Mouse (Mus musculus) bone marrow, adult 2 months (tissue): Measurements from ENCODE around the gene Lca5l. TPM values are rescaled to one million over a fixed set of nuclear protein-coding genes. Genes with fewer than 3 reads are reported as not detected.

Source experiments
- H3K27ac ChIP-seq: fragments of 200-500 bp; 2 replicates; pipeline ENCODE4 v1.5.1; 2012; ENCODE audit warnings: low read depth, mild to moderate bottlenecking, control low read depth, inconsistent platforms, low read length; ENCODE audit not compliant: control insufficient read depth, poor library complexity, insufficient read depth
- H3K4me1 ChIP-seq: fragments of 200-500 bp; 2 replicates; pipeline ENCODE4 v1.6.1; 2011; ENCODE audit warnings: low read length; ENCODE audit not compliant: control insufficient read depth, insufficient read depth
- H3K4me3 ChIP-seq: fragments of 200-500 bp; replicated peaks from 2 replicates; pipeline ENCODE3; 2011; ENCODE audit warnings: mild to moderate bottlenecking, low read depth, low read length, control low read depth; ENCODE audit not compliant: control insufficient read depth
- CTCF ChIP-seq: fragments of 200-500 bp; IDR thresholded peaks from 2 replicates; pipeline ENCODE4 v1.5.1; 2011; ENCODE audit warnings: low read length, control low read depth; ENCODE audit not compliant: control insufficient read depth, insufficient read depth
- POLR2A ChIP-seq: fragments of 200-500 bp; IDR thresholded peaks from 2 replicates; pipeline ENCODE4 v1.6.1; 2011; ENCODE audit warnings: low read depth, mild to moderate bottlenecking, control low read depth, low read length, borderline replicate concordance; ENCODE audit not compliant: control insufficient read depth
- WGBS: fragments of 180-500 bp; shearing (Covaris S2); methylation state at CpG from one replicate; pipeline ENCODE4 v1.1.7; 2018; 5-methylcytosine and 5-hydroxymethylcytosine counted together
- polyA plus RNA-seq: library from polyadenylated mRNA; stranded (reverse); fragments of >200 nt; gene quantifications from 2 replicates; pipeline ENCODE4 v1.2.4, GENCODE M21; 2011; ENCODE audit warnings: low replicate concordance; ENCODE audit not compliant: missing spikeins, insufficient read depth, insufficient read length

The Lca5l gene
- 1.3 TPM in 1 of 2 replicates, not detected in the other for polyA plus RNA-seq

DNA sequence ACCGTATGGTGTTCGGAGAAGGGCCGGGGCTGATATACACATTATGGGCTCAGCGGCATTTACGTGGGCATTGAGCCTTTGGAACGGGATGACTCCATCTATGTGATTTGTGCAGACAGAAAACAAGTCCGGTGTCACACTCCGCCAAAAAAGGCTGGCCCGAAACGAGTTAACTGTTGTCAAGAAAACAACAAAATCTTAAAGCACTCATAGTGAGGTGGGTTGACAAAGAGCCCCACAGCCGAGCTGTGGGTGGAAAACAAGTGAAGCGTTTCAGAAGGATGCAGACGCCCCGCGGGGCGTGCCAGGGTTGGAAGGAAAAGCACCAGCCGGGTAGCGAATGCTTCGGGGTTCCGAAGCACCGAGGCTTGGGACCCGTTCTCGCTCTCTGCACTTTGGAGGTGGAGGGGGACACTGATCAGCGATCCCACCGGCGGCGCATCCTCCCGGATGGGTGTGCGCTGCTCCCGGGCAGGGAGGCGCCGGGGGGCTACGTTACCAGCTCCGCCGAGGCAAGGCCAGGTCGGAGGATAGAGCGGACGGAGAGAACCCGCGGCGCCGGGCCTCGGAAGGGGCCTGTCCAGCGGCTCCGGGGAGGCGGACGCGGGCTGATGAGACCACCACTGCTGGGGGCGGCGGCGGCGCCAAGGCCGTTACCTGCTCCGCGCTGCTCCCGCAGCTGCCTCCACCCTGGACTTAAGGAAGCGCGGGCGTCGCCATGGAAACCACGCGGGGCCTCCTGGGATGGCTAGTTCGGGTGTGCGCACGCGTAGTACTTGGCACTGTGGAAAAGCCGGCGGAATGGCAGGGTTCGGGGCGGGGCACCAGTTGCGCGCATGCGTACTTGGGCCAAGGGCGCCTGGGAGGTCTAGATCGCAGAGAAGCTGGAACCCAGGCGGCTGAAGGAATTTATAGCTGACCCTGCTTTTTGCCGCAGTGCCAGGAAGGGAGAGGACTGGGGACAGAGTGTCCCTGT lies at the start of gene Lca5l:
TSS of gene Lca5l (minus strand) at position 741 of the 976 bp plus-strand sequence.
- Histone ChIP-seq H3K27ac (peak within 1 kb of the TSS; percentile 18; the same call in 1 of the 2 replicates), H3K4me3 (peak within 1 kb of the TSS; percentile 69), H3K4me1 (no peaks in the 10 kb centered on the region)
- WGBS = 1% methylated on average over 77 of the region's 77 CpGs
- TF ChIP-seq POLR2A (no peak), CTCF (no peak)

DNA sequence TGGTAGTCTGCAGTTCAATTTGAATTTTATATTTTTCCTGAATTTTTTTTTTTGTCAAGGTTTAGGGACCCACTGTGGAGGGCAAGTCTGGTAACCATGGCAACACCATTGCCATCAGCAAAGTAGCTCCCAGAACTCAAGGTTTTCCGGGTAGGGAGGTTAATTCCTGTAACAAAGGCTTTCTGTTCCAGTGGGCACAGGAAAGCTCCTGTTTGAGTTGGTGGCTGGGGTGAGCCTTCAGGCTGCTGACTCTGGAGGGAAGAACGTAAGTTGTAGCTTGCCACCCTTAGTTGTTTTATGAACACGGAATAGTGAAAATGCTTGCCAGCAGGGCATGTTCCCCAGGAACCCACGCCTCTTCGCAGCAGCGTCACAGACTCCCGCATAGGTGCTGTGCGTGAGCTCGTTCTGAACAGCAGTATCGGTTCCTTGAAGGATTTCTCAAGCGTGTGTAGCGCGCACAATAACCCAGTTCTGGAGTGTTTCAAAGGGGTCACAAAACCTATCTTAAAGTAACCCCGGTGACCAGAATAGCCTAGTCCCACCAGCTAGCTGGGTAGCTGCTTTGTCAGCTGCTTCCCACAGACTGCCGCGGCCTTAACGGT lies 43.4 kb upstream of the Lca5l start, which contains the start of gene B3galt5:
TSS of gene B3galt5 (plus strand) at position 436 of the 605 bp plus-strand sequence.
- no peak within 1 kb of the TSS for H3K4me3 ChIP-seq
- TF ChIP-seq POLR2A (no peak), CTCF (no peak)
- no peak within 1 kb of the TSS for H3K27ac ChIP-seq
- no peaks in the 10 kb centered on the region for H3K4me1 ChIP-seq
- 85% methylated on average over 17 of the region's 17 CpGs for WGBS

DNA sequence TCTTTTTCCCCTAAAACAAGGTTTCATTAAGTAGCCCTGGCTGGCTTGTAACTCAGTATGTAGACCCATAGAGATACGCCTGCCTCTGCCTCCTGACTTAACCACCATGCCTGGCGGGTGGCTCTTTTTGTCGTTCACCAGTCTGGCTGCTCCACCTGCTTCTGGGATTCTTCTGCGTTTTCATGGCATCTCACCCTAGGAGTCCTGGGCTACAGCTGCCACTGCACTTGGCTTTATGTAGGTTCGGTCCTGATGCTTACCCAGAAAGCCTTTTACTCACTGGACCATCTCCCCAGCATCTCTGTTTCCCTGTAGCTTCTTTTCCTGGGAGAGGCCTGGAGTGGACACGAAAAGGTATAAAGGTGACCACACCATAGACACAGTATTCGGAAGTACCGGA lies 41.9 kb upstream of the Lca5l start:
- Histone ChIP-seq H3K4me3 (no peak overlapping the region), H3K27ac (no peak overlapping the region), H3K4me1 (no peaks in the 10 kb centered on the region)
- TF ChIP-seq POLR2A = no peak
- TF ChIP-seq CTCF = no peak
- WGBS = 86% methylated on average over 8 of the region's 8 CpGs

DNA sequence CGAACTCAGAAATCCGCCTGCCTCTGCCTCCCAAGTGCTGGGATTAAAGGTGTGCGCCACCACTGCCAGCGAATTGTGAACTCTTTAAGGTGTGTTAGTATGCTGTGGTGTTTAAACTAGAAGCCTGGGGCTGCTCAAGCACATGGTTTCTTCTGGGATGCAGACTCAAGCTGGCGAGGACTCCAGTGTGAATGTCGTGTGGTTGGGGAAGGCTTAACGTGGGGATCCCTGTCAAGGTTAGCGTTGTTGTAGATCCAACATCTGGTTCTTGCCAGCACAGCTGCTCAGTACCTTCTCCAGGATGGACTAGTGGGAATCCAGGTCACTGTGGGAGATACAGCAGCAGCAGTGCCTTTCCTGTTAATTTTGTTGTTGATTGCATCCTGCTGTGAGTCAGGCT lies 39.9 kb upstream of the Lca5l start:
- TF ChIP-seq CTCF = no peak
- TF ChIP-seq POLR2A = no peak
- WGBS = 86% methylated on average over 8 of the region's 8 CpGs
- Histone ChIP-seq H3K27ac (no peak overlapping the region), H3K4me3 (no peak overlapping the region), H3K4me1 (no peaks in the 10 kb centered on the region)

DNA sequence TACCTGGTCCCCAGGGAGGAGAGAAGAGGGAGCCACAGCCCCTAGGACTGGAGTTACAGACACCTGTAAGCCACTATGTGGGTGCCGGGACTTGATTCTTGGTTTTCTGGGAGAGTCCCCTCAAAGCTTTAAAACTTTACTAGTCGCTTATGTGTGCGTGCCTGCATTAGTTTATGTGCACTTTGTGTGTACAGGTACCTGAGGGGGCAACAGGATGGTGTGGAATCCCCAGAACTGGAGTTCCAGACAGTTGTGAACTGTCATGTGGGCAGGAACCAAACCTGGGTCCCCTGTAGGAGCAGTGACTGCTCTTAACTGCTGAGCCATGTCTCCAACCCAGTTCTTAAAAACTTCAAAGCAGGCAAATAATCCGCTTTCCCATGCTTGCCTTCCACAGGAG lies 39.2 kb upstream of the Lca5l start:
- 88% methylated on average over 4 of the region's 4 CpGs for WGBS
- Histone ChIP-seq H3K27ac (no peak overlapping the region), H3K4me1 (no peaks in the 10 kb centered on the region), H3K4me3 (no peak overlapping the region)
- TF ChIP-seq POLR2A = no peak
- TF ChIP-seq CTCF = no peak

DNA sequence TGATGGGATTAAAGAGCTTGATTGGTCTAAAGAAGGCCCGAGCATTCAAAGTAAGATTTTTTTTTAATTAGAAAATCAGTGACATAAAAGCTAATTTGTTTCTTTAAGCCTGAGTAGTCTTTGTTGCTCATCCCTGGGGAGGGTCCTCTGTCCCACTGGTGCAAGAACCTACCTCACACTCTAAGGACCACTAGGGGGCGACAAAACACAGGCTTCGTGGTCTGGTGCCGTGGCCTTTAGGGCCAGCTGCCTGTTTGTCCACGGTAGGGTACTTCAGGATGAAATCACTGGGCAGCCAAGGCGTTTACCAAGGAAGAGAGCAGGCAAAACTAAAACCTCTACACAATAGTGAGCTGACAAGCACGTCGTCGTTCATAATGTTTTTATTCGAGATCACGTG lies 38.3 kb upstream of the Lca5l start:
- Histone ChIP-seq H3K27ac (no peak overlapping the region), H3K4me3 (no peak overlapping the region), H3K4me1 (no peaks in the 10 kb centered on the region)
- 30% methylated on average over 11 of the region's 11 CpGs for WGBS
- no peak for TF ChIP-seq POLR2A
- TF ChIP-seq CTCF = peak; percentile 83

DNA sequence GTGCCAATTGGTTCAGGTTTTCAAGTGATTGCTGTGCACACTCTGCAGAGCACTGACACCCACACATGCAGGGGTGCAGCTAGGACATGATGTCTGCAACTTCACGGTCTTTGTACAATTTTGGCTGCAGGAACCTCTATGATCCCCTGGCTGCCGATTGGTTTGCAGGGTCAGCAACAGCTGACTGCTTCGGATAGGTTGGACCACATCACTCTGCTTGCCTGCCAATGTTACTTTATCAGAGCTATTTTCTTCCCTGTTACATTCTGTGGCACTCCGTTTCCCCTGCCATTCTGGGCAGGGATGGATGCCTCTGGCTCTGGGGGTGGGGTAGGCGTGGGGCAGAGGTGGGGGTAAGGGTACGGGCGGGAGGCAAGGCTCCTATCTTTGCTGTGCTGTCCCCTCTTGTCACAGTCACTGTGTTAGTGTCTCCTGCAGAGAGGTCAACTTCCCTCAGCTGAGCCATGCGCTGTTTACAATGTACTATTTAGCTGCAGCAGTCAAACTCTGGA lies 37.0 kb upstream of the Lca5l start:
- no peak for TF ChIP-seq POLR2A
- TF ChIP-seq CTCF = no peak
- H3K4me1 ChIP-seq = no peaks in the 10 kb centered on the region
- no peak overlapping the region for H3K27ac ChIP-seq
- 76% methylated on average over 8 of the region's 8 CpGs for WGBS
- no peak overlapping the region for H3K4me3 ChIP-seq

DNA sequence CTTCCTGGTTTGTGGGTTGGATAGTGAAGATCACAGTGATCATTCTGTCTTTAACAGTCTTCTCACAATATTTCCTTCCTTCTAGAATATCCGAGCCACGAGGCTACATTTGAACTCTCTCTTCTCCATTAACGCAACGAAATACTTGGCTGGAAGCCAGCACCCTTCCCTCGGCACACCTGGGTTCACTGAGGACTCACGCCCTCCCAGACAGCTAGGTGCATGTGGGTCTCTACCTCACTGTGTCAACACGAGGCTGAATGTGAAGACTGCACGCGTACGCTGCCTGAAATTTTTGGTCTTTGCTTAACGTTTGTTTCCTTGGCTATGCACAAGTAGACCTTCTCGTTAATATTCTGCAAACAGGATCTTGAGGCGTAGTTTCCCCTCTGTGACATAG lies 36.4 kb upstream of the Lca5l start:
- WGBS = 41% methylated on average over 13 of the region's 13 CpGs
- Histone ChIP-seq H3K4me3 (no peak overlapping the region), H3K4me1 (no peaks in the 10 kb centered on the region), H3K27ac (no peak overlapping the region)
- no peak for TF ChIP-seq CTCF
- no peak for TF ChIP-seq POLR2A
